In the genomic region with DNA sequence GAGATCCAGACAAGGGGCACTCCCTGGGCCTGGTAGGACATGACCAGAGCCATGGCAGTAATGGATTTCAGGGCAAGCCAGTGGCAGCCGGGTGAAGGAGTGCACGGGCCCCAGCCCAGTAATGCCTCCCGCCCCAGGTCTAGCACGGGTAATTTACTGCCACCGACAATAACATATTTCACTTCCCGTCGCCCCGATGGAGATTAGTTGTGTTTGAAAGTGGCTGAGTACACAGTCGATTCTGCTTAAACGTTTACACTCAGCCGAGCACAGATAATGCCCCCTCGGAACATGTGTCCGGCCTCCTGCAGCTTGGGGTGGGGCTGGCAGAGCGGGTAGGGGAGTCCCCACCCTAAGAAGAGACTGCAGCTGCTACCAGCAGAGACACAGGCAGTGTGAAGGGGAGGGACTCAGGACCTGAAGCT, we compare ENCODE assay signal across 10 mouse cellular contexts. TPM values are rescaled to one million over a fixed set of nuclear protein-coding genes. Genes with fewer than 3 reads are reported as not detected.
A peak's percentile ranks its signal among the peaks of the same experiment; 100 is the strongest.
DNase-seq lines count a peak whose midpoint lies in the region; ATAC-seq lines count a peak whose summit lies in the region.
"Had no signal": no experiment of that assay in that cellular context is flagged by ENCODE, and none has a peak within 500 bp of the region (broad histone marks: within the 10 kb centered on the region; RNA-seq: fewer than 3 reads in every experiment).

No protein-coding gene starts in this region.

- ATAC-seq in forebrain, embryonic 15.5 days (replicated peaks): no peak; the same call in 1 of the 2 replicates
- peak; percentile 67; the same call in 1 of the 2 replicates for ATAC-seq in embryonic facial prominence, embryonic 14.5 days (ENCODE audit: low read depth)
- ATAC-seq in cerebellum, adult (ENCODE audit: insufficient number of reproducible peaks, low FRiP score, low TSS enrichment): no peak

- no peak overlapping the region for H3K4me2 ChIP-seq in forebrain, embryonic 15.5 days (replicated peaks)
- 0 out of 2 replicates have a peak overlapping the region, but pooled peaks have one; percentile 19 for H3K4me2 ChIP-seq in embryonic facial prominence, embryonic 14.5 days (ENCODE audit: low read depth, low read length)

- no peaks in the 10 kb centered on the region for H3K36me3 ChIP-seq in forebrain, embryonic 10.5 days (replicated peaks)
- no peaks in the 10 kb centered on the region for H3K36me3 ChIP-seq in forebrain, embryonic 15.5 days
- no peaks in the 10 kb centered on the region for H3K36me3 ChIP-seq in embryonic facial prominence, embryonic 14.5 days (ENCODE audit: control insufficient read depth, insufficient read depth, low read length)

- H3K27me3 ChIP-seq in forebrain, embryonic 10.5 days (ENCODE audit: poor library complexity, severe bottlenecking): peaks cover 31% of the 10 kb centered on the region; the same call in 1 of the 2 replicates
- H3K27me3 ChIP-seq in forebrain, embryonic 15.5 days: peaks cover 3% of the 10 kb centered on the region; the same call in 1 of the 2 replicates
- no peaks in the 10 kb centered on the region for H3K27me3 ChIP-seq in embryonic facial prominence, embryonic 14.5 days (replicated peaks; ENCODE audit: control insufficient read depth, insufficient read depth, low read length)

- H3K9me3 ChIP-seq in forebrain, embryonic 10.5 days: no peaks in the 10 kb centered on the region
- H3K9me3 ChIP-seq in forebrain, embryonic 15.5 days: no peaks in the 10 kb centered on the region
- H3K9me3 ChIP-seq in embryonic facial prominence, embryonic 14.5 days (ENCODE audit: control insufficient read depth, low read length): no peaks in the 10 kb centered on the region

- peak overlapping the region; percentile 70 for H3K27ac ChIP-seq in forebrain, embryonic 10.5 days
- no peak overlapping the region for H3K27ac ChIP-seq in forebrain, embryonic 15.5 days (replicated peaks)
- no peak overlapping the region for H3K27ac ChIP-seq in embryonic facial prominence, embryonic 14.5 days (replicated peaks; ENCODE audit: low read depth, low read length)
- H3K27ac ChIP-seq: macrophage had no signal

- H3K4me3 ChIP-seq in forebrain, embryonic 10.5 days: peak overlapping the region; percentile 19; the same call in 1 of the 2 replicates
- no peak overlapping the region for H3K4me3 ChIP-seq in forebrain, embryonic 15.5 days
- H3K4me3 ChIP-seq in embryonic facial prominence, embryonic 14.5 days (ENCODE audit: low read depth, low read length): no peak overlapping the region

- no peak overlapping the region for H3K9ac ChIP-seq in forebrain, embryonic 15.5 days (replicated peaks)
- H3K9ac ChIP-seq in embryonic facial prominence, embryonic 14.5 days (ENCODE audit: low read depth, low read length): no peak overlapping the region

- peaks cover 33% of the 10 kb centered on the region for H3K4me1 ChIP-seq in forebrain, embryonic 10.5 days
- H3K4me1 ChIP-seq in forebrain, embryonic 15.5 days: peaks cover 18% of the 10 kb centered on the region
- no peaks in the 10 kb centered on the region for H3K4me1 ChIP-seq in embryonic facial prominence, embryonic 14.5 days (ENCODE audit: control insufficient read depth, insufficient read depth, low read length)

- WGBS in forebrain, embryonic 10.5 days: 12% methylated on average over 14 of the region's 14 CpGs
- WGBS in forebrain, embryonic 15.5 days: 2% methylated on average over 14 of the region's 14 CpGs
- 15% methylated on average over 13 of the region's 14 CpGs for WGBS in embryonic facial prominence, embryonic 14.5 days

- peak; percentile 41 for DNase-seq in forebrain, embryonic 10.5 days (ENCODE audit: extremely low spot score, low spot score)
- peak; percentile 42 for DNase-seq in B cell, adult 2 months
- peak; percentile 75 for DNase-seq in embryonic facial prominence, embryonic 14.5 days (ENCODE audit: low spot score)
- DNase-seq in natural killer cell, adult 2 months (ENCODE audit: low spot score in 2 of 2): peak; percentile 14 to 38
- DNase-seq in ovary, postnatal 10 days (ENCODE audit: low spot score): no peak
- no peak for DNase-seq in right cerebral cortex, adult 18-20 months
- DNase-seq: adrenal gland, adult 2 months had no signal

RNA-seq across cellular contexts. Expression of gene Mvk, which starts 38.5 kb away (rescaled TPM):
- polyA plus RNA-seq in forebrain, embryonic 10.5 days (2016; fragmentation: Nextera tagmentation; extraction: Ambion mirVana): 55.5 and 62.0 TPM in 2 replicates
- polyA plus RNA-seq in forebrain, embryonic 15.5 days (2015; fragmentation: Nextera tagmentation; extraction: Ambion mirVana): 46.3 and 49.4 TPM in 2 replicates
- polyA plus RNA-seq in embryonic facial prominence, embryonic 14.5 days (2014; fragmentation: Nextera tagmentation; extraction: Ambion mirVana): 42.6 and 48.2 TPM in 2 replicates

RNA-seq across cellular contexts. Expression of gene Mmab, which starts 38.7 kb away (rescaled TPM):
- polyA plus RNA-seq in forebrain, embryonic 10.5 days (2016; fragmentation: Nextera tagmentation; extraction: Ambion mirVana): 31.0 and 32.4 TPM in 2 replicates
- 20.3 and 20.5 TPM in 2 replicates for polyA plus RNA-seq in forebrain, embryonic 15.5 days (2015; fragmentation: Nextera tagmentation; extraction: Ambion mirVana)
- polyA plus RNA-seq in embryonic facial prominence, embryonic 14.5 days (2014; fragmentation: Nextera tagmentation; extraction: Ambion mirVana): 26.1 and 30.8 TPM in 2 replicates

Comparison
In these comparisons a context has a peak if more than half of its experiments do, and no peak if none do; other contexts are left out.
1. DNase-seq: peak in forebrain, embryonic 10.5 days (single experiment), B cell, adult 2 months (2 of 2), embryonic facial prominence, embryonic 14.5 days (single experiment) and natural killer cell, adult 2 months (2 of 2); none in ovary, postnatal 10 days (single experiment) and right cerebral cortex, adult 18-20 months (single experiment).